Mouse (Mus musculus) hindbrain, embryonic 15.5 days (tissue): Measurements from ENCODE around the gene Plekho2. TPM values are rescaled to one million over a fixed set of nuclear protein-coding genes. Genes with fewer than 3 reads are reported as not detected.

Experiments
- ATAC-seq: fragments of 200-750 bp; cut with Nextera tagmentation; 2 replicates; pipeline ENCODE4 v1.8.0; 2017; ENCODE audit warnings: low read depth, moderate number of reproducible peaks, moderate TSS enrichment; ENCODE audit not compliant: low FRiP score
- H3K27ac ChIP-seq: fragments of 300-500 bp; sonication (generic); replicated peaks from 2 replicates; pipeline ENCODE4 v1.5.1; 2015; ENCODE audit warnings: mild to moderate bottlenecking, inconsistent platforms
- H3K27me3 ChIP-seq: fragments of 300-500 bp; sonication (generic); 2 replicates; pipeline ENCODE4 v1.6.1; 2015; ENCODE audit warnings: control low read depth, inconsistent platforms
- H3K36me3 ChIP-seq: fragments of 300-500 bp; sonication (generic); 2 replicates; pipeline ENCODE4 v1.6.1; 2015; ENCODE audit warnings: control low read depth, inconsistent platforms
- H3K4me1 ChIP-seq: fragments of 300-500 bp; sonication (generic); replicated peaks from 2 replicates; pipeline ENCODE4 v1.6.1; 2015; ENCODE audit warnings: control low read depth, inconsistent platforms
- H3K4me2 ChIP-seq: fragments of 300-500 bp; sonication (generic); 2 replicates; pipeline ENCODE4 v1.6.1; 2015; ENCODE audit warnings: moderate library complexity, mild to moderate bottlenecking, inconsistent platforms
- H3K4me3 ChIP-seq: fragments of 300-500 bp; sonication (generic); 2 replicates; pipeline ENCODE4 v1.5.1; 2015; ENCODE audit warnings: mild to moderate bottlenecking, inconsistent platforms
- H3K9ac ChIP-seq: fragments of 300-500 bp; sonication (generic); 2 replicates; pipeline ENCODE4 v1.6.1; 2015; ENCODE audit warnings: inconsistent platforms
- H3K9me3 ChIP-seq: fragments of 300-500 bp; sonication (generic); 2 replicates; pipeline ENCODE4 v1.6.1; 2016; ENCODE audit warnings: control low read depth, inconsistent platforms
- WGBS: fragments of 180-500 bp; shearing (Covaris S2); methylation state at CpG from one replicate; pipeline ENCODE4 v1.1.7; 2015; 5-methylcytosine and 5-hydroxymethylcytosine counted together
- polyA plus RNA-seq: library from polyadenylated mRNA; unstranded; fragments of >200 nt; fragmentation: Nextera tagmentation; extraction: Ambion mirVana; gene quantifications from 2 replicates; pipeline ENCODE4 v1.2.1, GENCODE M21; 2015

Plekho2 gene
- polyA plus RNA-seq, 1 experiment from 2014 or later, result 8.0 TPM

DNA sequence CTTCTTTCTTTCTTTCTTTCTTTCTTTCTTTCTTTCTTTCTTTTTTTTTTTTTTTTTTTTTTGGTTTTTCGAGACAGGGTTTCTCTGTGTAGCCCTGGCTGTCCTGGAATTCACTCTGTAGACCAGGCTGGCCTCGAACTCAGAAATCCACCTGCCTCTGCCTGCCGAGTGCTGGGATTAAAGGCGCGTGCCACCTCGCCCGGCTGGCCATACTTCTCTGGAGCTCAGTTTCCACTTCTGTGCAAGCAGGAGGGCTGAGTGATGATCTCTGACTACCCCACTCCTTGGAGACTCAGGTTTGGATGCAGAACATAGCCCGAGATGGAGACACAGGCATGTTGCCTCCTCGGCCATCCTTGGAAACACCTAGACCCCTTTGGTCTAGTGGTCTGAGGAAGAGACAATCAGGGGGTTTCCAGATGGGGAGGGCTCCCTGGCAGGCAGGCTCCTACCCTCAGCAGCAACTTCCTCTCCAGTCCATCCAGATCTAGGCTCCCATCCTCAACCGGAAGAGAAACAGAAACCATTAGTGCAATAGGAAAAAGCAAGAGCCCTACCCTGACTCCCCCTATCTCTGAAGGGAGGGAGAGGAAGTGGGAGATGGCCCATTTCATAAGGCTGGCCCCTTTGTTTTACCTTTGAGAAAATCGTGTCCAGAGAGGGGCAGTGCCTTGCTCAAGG, 43.9 kb downstream of the Plekho2 start:
- Histone ChIP-seq H3K27ac (no peak overlapping the region), H3K9me3 (no peaks in the 10 kb centered on the region), H3K4me1 (no peaks in the 10 kb centered on the region), H3K4me2 (no peak overlapping the region), H3K9ac (no peak overlapping the region), H3K36me3 (no peaks in the 10 kb centered on the region), H3K4me3 (no peak overlapping the region), H3K27me3 (no peaks in the 10 kb centered on the region)
- ATAC-seq, result no peak
- 87% methylated on average over 10 of the region's 11 CpGs for WGBS

DNA sequence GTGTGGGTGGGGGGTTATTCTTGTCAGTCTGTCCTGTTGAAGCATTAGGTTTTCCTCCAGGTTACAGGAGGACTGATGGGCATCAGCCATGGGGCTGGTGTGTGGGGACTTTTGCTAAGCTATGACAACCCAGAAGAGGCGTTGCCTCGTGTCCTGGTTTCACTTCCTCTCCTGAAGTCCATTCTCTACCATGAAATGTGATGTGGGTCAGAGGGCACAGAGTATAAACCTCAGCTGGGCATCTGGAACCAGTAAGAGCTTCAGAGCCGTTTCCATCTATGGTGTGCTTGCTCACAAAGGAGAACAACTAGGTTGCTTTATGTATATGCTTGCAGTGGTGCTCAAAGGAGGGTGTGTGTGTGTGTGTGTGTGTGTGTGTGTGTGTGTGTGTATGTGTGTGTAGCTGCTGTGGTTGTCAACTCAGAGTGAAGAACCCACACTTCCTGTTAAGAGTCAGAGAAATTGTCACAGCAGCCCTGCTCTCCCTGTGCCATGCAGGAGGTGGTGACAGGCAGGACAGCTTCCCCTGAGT, 44.6 kb downstream of the Plekho2 start:
- no peak overlapping the region for H3K4me2 ChIP-seq
- no peaks in the 10 kb centered on the region for H3K36me3 ChIP-seq
- H3K9me3 ChIP-seq, result no peaks in the 10 kb centered on the region
- H3K9ac ChIP-seq, result no peak overlapping the region
- no peaks in the 10 kb centered on the region for H3K4me1 ChIP-seq
- no peak overlapping the region for H3K27ac ChIP-seq
- H3K27me3 ChIP-seq, result no peaks in the 10 kb centered on the region
- 87% methylated on average over 3 of the region's 3 CpGs for WGBS
- ATAC-seq, result no peak
- H3K4me3 ChIP-seq, result no peak overlapping the region

DNA sequence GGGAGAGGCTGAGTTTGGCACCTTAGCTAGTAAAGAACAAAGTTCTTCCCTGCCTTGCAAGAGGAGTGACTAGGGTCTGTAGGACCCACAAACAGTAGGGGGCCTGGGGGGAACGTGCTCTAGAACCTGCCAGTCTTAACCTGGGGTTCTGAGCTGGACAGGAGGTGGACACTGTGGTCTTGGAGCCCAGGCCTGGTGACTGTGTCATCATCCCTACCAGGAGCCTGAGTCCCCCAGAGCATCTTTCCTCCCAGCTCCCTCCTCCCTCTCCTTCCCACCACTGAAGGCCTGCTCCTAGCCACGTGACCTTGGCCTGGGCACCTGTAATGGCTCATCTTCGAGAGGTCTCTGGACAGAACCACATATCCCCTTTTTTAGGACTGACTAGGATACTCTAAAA, 45.7 kb downstream of the Plekho2 start:
- no peak overlapping the region for H3K4me3 ChIP-seq
- no peak overlapping the region for H3K9ac ChIP-seq
- ATAC-seq, result no peak
- WGBS, result 83% methylated on average over 3 of the region's 3 CpGs
- no peaks in the 10 kb centered on the region for H3K36me3 ChIP-seq
- no peaks in the 10 kb centered on the region for H3K9me3 ChIP-seq
- no peak overlapping the region for H3K4me2 ChIP-seq
- H3K27me3 ChIP-seq, result no peaks in the 10 kb centered on the region
- H3K27ac ChIP-seq, result no peak overlapping the region
- no peaks in the 10 kb centered on the region for H3K4me1 ChIP-seq

DNA sequence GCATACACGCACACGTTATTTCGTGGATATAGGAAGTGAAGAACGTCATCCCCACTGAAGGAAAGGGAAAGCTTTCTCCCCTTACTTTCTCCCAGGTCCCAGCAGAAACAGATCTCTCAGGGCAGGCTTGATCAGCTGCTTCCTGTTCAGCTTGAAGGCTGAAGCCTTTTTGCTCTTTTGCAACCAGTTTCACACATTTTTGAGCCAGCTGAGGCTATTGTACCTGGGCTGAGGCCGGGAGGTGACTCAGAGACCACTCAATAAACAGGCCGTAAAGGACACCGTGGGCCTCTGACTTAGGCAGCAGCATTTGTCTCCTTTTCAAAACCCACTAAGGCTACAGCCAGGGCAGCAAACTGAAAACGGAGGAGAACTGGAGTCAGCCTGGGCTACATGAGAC, 46.9 kb downstream of the Plekho2 start:
- Histone ChIP-seq H3K4me1 (no peaks in the 10 kb centered on the region), H3K27me3 (no peaks in the 10 kb centered on the region), H3K9me3 (no peaks in the 10 kb centered on the region), H3K4me3 (no peak overlapping the region), H3K9ac (no peak overlapping the region), H3K27ac (no peak overlapping the region), H3K4me2 (no peak overlapping the region), H3K36me3 (no peaks in the 10 kb centered on the region)
- no peak for ATAC-seq
- WGBS, result 87% methylated on average over 8 of the region's 8 CpGs

DNA sequence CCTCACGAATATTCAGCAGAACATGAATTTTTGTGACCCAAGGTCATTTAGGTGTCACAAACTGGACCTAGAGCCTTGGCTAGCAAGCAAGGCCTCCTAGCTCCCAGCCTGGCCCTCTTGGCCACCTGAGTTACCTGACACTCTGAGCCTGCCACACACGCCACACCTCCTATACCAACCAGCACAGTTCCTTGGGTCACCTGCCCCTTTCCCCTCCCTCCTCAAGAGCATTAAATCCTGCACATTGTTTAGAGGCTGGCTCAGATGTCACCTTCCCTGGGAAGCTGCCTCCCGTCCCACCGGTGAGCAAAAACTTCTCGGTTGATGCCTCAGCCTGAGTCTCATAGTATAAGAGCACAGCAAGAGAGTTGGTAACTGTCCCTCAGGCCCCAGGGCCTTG, 48.6 kb downstream of the Plekho2 start:
- Histone ChIP-seq H3K4me1 (no peaks in the 10 kb centered on the region), H3K4me3 (no peak overlapping the region), H3K9me3 (no peaks in the 10 kb centered on the region), H3K36me3 (no peaks in the 10 kb centered on the region), H3K4me2 (no peak overlapping the region), H3K9ac (no peak overlapping the region), H3K27ac (no peak overlapping the region), H3K27me3 (no peaks in the 10 kb centered on the region)
- no peak for ATAC-seq
- WGBS, result 93% methylated on average over 5 of the region's 5 CpGs

DNA sequence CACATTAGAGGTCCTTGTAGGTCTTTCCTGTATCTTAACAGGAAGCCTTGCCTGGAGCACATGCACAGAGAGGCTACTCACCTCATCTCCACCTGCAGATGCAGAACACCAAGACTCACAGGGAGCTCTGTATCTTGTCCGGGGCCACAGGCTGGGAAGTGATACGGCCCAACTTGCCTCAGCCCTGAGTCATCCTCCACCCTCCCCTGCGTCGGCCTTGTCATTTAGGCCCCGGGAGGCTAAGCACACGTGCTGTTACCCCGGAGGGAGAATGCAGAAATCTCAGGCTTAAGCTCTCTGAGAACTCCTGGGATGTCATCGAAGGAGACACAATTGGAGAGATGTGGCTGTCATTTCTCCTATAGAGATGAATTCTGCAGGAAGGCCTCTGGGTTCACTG, 50.2 kb downstream of the Plekho2 start:
- no peaks in the 10 kb centered on the region for H3K4me1 ChIP-seq

DNA sequence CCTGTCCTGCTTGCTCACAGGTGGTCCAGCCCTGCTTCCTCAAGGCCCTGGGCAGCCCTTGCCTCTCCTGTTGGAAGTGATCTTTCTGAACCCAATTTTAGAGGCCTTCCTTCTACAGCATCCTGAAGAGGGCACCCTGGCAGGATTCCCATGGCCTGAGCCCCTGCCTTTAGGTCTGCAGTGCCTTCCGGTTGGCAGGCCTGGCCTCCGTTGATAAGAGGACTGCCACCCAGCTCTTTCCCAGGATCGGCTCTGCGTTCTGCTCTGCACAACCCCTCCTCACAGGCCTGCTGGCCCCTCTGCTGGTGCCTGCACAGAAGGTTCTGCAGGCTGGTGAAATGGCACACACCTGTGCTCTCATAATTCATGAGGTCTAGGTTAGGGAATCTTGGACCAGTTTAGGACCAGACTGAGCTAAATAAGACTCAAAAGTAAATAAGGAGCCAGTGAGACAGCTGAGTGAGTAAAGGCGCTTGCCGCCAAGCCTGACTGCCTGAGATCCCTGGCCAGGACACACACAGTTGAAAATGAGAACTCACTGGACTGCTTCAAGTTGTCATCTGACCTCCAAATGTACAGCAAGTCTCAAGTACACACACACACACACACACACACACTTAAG, 51.3 kb downstream of the Plekho2 start:
- Histone ChIP-seq H3K36me3 (no peaks in the 10 kb centered on the region), H3K9me3 (no peaks in the 10 kb centered on the region), H3K4me1 (no peaks in the 10 kb centered on the region; the same call in 1 of the 2 replicates), H3K4me2 (no peak overlapping the region), H3K27me3 (no peaks in the 10 kb centered on the region), H3K4me3 (no peak overlapping the region), H3K27ac (no peak overlapping the region), H3K9ac (no peak overlapping the region)
- ATAC-seq, result no peak
- WGBS, result 82% methylated on average over 6 of the region's 6 CpGs

More for the DNA sequence above, 50.2 kb downstream of the Plekho2 start:
- no peak overlapping the region for H3K4me3 ChIP-seq
- no peak overlapping the region for H3K27ac ChIP-seq
- H3K9me3 ChIP-seq, result no peaks in the 10 kb centered on the region
- H3K36me3 ChIP-seq, result no peaks in the 10 kb centered on the region
- H3K27me3 ChIP-seq, result no peaks in the 10 kb centered on the region
- no peak overlapping the region for H3K9ac ChIP-seq
- WGBS, result 54% methylated on average over 8 of the region's 8 CpGs
- no peak for ATAC-seq
- no peak overlapping the region for H3K4me2 ChIP-seq

DNA sequence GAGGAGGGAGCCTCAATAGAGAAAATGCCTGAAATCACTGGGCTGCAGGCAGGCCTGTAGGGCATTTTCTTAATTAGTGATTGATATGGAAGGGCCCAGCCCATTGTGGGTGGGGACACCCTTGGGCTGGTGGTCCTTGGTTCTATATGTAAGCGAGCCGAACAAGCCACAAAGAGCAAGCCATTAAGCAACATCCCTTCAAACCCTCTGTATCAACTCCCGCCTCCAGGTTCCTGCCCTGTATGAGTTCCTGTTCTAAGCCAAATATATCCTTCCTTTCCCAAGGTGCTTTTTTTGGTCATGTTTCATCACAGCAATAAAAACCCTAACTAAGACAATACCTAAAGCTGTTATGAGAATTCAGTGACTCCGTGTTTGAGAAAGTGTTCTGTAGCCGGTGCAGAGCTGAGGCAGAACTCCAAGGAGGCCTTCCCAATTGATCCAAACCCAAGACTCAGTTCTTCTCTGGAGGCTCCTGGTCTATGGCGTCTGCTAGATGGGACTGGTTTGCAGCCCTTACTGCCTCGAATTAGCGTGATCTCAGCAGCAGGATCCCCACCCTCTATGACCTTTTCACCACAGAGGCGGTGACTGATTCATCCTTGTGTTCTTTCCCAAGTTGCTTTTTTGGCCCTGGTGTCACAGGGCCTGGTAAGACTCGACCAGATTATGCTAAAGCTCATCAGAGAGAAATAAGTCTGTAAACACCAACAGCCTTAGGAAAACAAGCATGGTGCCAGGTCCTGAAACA, 54.2 kb downstream of the Plekho2 start:
- H3K4me2 ChIP-seq, result no peak overlapping the region
- no peaks in the 10 kb centered on the region for H3K36me3 ChIP-seq
- no peaks in the 10 kb centered on the region for H3K9me3 ChIP-seq
- no peak overlapping the region for H3K4me3 ChIP-seq
- H3K27ac ChIP-seq, result no peak overlapping the region
- no peak overlapping the region for H3K9ac ChIP-seq
- no peaks in the 10 kb centered on the region for H3K27me3 ChIP-seq
- ATAC-seq, result no peak
- H3K4me1 ChIP-seq, result peaks cover 10% of the 10 kb centered on the region
- 82% methylated on average over 10 of the region's 10 CpGs for WGBS

DNA sequence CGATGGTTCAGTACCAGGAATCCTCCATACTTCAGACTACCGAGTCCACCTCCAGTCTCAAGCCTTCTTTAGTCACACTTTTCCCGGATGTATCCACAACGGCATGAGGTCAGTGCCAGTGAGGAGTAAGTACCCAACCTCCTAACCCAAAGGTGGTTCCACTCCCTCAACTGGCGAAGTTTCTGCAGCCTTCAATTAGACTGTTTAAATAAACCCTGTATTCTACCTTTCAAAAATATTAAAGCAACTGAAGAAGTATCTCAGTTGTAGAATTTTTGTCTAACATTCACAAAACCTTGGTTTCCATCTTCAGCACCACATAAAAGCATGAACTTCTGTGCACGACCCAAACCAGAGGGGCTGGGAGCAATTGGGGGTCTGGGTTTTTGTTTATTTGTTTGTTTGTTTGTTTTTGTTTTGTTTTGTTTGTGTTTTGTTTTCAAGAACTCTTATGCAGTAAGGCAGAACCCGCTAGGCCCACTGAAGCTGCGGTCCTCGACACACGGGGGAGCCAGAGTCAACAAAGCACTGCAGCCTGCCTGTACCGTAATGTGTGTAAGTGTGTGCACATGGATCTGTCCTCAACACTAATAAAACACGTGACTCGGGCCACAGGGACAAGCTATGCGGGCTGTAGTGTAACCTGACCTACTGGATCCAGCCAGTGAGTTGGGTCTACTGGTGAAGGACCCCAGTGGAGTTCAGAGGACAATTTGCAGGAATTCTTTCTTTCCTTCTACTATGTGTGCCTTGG, 56.1 kb downstream of the Plekho2 start:
- H3K4me3 ChIP-seq, result no peak overlapping the region
- peak overlapping the region; percentile 33 for H3K4me2 ChIP-seq
- no peak overlapping the region for H3K27ac ChIP-seq
- H3K36me3 ChIP-seq, result no peaks in the 10 kb centered on the region
- 26% methylated on average over 14 of the region's 14 CpGs for WGBS
- H3K27me3 ChIP-seq, result no peaks in the 10 kb centered on the region
- ATAC-seq, result peak; percentile 79
- no peaks in the 10 kb centered on the region for H3K9me3 ChIP-seq
- peaks cover 22% of the 10 kb centered on the region for H3K4me1 ChIP-seq
- no peak overlapping the region for H3K9ac ChIP-seq

DNA sequence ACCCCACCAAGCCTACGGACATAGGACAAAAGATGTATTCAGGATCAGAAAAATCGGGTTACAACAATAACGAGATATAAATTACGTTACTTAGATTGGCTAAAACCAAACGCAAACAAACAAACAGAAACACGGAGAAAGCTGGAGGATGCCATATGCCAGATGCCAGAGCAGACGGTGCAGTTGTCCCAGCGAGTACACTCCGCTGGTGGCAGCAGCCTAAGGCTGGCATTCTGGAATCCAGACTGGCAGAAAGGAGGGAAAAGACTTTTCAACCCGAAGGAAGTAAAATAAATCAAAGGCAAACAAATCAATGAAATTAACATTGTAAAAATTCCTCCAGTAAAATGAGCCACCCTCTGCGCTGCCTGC, 59.3 kb downstream of the Plekho2 start:
- peaks cover 22% of the 10 kb centered on the region for H3K4me1 ChIP-seq
- no peaks in the 10 kb centered on the region for H3K36me3 ChIP-seq
- peak overlapping the region; percentile 83 for H3K27ac ChIP-seq
- peak overlapping the region; percentile 41 for H3K4me3 ChIP-seq
- H3K9ac ChIP-seq, result peak overlapping the region; percentile 50
- H3K9me3 ChIP-seq, result no peaks in the 10 kb centered on the region
- 14% methylated on average over 11 of the region's 11 CpGs for WGBS
- peak overlapping the region; percentile 70 for H3K4me2 ChIP-seq
- ATAC-seq, result peak; percentile 46; the same call in 1 of the 2 replicates
- no peaks in the 10 kb centered on the region for H3K27me3 ChIP-seq

DNA sequence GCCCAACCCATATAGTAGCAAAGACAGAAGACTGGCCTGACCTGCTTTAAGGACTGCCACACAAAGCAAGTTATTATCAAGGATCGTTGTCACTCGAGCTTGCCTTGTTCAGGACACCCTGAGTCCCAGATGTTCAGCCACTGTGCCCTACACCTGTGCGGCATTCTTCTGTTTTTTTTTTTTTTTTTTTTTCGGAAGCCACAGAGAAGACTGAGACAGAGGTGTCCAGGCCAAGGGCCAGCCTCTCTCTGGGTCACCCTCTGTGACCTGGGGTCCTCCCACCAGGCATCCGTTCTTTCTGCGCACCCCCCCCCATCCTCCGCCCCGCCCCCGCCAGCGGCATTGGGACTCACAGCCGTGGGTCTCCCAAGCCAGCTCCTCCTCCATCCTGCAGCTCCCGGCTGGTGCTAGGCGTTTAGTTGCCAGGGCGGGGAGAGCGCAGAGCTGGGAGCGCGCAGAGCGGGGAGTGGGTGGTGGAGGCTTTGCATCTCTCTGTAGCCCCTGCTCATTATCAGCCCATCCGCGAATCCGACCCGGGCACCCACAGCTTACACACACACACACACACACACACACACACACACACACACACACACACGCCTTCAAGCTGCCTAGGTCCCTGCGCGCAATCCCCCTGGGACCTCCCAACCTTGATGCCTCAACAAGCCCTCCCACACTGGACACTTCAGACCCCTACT, 59.9 kb downstream of the Plekho2 start, which contains the start of gene Ankdd1a:
Gene Ankdd1a, minus strand, starts transcription at position 387 of the 698 bp plus-strand sequence.
- peak; percentile 90 for ATAC-seq
- peak within 1 kb of the TSS; percentile 41 for H3K4me3 ChIP-seq
- peak within 1 kb of the TSS; percentile 83 for H3K27ac ChIP-seq
- peak within 1 kb of the TSS; percentile 50 for H3K9ac ChIP-seq
- 5% methylated on average over 21 of the region's 25 CpGs for whole genome bisulfite sequencing
- no peaks in the 10 kb centered on the region for H3K27me3 ChIP-seq
- peaks cover 22% of the 10 kb centered on the region for H3K4me1 ChIP-seq
- peak within 1 kb of the TSS; percentile 70 for H3K4me2 ChIP-seq
- H3K36me3 ChIP-seq, result no peaks in the 10 kb centered on the region
- no peaks in the 10 kb centered on the region for H3K9me3 ChIP-seq
